Mouse (Mus musculus): ENCODE measurements around the gene Topors. TPM values are rescaled to one million over a fixed set of nuclear protein-coding genes. Genes with fewer than 3 reads are reported as not detected.

The Topors gene
- polyA plus RNA-seq (2021; fragmentation: Nextera tagmentation): 10.1 and 10.5 TPM in 2 replicates
- long read RNA-seq, experiment 1, transcript Topors-201 (3 exons, 3,856 nt): major isoform, 9 of 26 reads
- long read RNA-seq, experiment 1, partial matches to known transcripts: 15 of 26 reads
- long read RNA-seq, experiment 1, other reads (novel, unspliced or antisense): 2 of 26 reads
- long read RNA-seq, experiment 2, transcript Topors-201 (3 exons, 3,856 nt): major isoform, 88 of 154 reads
- long read RNA-seq, experiment 2, partial matches to known transcripts: 60 of 154 reads
- long read RNA-seq, experiment 2, other reads (novel, unspliced or antisense): 6 of 154 reads

DNA sequence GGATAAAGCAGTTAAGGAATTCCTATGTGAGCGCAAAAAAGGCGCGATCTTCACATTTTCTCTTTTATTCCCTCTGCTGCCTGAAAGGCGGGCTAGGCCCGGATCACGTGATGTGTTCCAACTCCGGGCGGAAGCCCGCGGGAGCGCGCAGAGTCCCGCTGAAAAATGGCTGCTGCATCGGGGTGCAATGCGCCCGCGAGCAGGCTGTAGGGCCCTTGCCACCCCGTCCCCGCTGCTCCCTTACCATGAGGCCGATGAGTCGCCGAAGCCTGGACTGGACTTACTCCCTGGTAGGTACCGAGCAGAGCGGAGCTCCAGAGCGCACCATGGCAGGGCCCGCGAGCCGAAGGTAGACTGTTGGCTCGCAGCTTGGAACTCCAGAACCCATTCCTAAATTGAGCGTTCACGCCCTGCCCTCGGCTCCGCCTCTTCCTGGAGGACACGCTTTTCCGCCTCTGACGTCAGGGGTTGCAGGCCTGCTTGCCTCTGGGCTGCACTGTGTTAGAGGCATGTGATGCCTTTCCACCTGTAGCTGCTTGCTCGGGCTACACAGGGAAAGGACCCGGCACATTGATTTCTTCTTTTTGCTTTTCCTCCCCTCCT is at the start of gene Topors, which contains the start of gene Smim27:
TSS of gene Topors (minus strand) at position 421 of the 603 bp plus-strand sequence.
TSS of gene Smim27 (plus strand) at position 150 of the 603 bp plus-strand sequence.

DNA sequence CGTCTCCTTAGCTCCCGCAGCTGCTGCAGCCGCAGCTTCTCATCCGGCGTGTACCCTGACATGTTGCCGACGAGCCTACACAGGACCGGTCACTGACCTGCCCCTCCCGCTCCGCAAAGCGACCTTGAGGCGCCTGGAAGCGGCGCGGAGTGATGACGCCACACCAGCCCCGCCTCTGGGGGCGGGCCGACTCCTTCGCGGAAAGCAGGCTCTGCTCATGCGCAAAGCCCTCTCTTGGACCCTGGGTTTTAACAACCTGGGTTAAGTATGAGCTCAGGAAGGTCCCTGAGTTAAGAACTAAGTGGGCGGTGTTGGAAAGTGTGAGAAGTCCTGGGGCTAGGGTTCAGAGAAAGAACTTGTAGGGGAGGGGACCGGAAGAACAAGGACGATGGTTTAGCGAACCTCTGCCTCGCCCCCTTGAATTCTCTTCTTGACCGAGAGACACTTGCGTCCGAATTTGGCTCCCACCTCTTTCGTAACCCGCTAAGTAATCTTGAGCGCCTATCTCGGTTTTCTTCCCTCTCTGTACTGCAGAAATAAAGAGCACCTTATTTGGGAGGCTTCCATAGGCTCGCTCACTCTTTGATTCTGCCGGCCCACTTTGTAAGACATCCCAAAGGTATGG is 9.7 kb upstream of the Topors start, which contains the start of gene Ndufb6:
TSS of gene Ndufb6 (minus strand) at position 146 of the 625 bp plus-strand sequence.

DNA sequence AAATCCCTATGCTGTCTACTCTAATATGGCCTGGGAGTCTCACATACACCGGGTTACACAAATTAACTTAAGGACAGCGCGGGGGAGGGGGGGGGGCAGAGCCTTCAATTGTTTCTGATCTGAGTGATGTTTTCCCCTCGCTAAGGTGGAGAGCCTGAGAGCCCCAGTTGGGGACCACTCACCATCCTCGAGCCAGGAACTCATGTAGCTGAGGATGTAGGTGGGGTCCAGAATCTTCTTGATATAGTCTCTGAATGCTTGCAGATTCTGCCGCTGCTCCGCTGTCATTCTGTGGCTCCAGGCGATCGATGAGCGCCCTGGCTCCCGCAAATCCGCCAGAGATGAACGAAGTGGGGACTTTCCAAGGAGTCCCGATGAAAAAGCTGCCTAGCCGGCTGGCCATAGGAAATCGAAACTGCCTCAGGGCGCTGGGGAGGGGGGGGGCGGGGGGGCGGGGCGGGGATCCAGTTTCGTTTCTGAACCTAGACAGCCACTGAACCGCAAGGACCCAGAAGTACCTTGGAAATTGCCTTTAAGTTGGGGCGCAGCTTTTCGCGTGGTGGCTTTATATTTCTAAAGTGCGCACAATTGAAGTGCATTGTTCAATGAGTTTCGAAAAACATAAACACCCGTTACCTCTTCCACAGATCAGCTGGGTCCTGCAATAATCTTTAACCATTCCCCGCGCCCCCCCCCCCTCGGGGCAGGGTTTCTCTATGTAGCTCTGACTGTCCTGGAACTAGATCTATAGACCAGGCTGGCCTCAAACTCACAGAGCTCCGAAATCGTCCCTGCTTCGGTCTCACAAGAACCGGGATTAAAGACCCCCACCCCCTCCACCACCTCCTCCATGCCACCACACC is 30.0 kb downstream of the Topors start, which contains the start of gene Ddx58:
TSS of gene Ddx58 (minus strand) at position 420 of the 863 bp plus-strand sequence.

Other genes starting within 250 kb of the Topors start
- gene Aco1, start 126.8 kb downstream of the Topors start, polyA plus RNA-seq (2021; fragmentation: Nextera tagmentation): 17.1 and 18.7 TPM in 2 replicates
- 3.1 and 3.2 TPM in 2 replicates for gene Ddx58, start 30.0 kb downstream of the Topors start, polyA plus RNA-seq (2021; fragmentation: Nextera tagmentation)
- 21.0 and 24.8 TPM in 2 replicates for gene Smim27, start 271 bp downstream of the Topors start, polyA plus RNA-seq (2021; fragmentation: Nextera tagmentation)
- 574 and 627 TPM in 2 replicates for gene Ndufb6, start 9.6 kb upstream of the Topors start, polyA plus RNA-seq (2021; fragmentation: Nextera tagmentation)
- gene Tmem215, start 202.3 kb upstream of the Topors start, polyA plus RNA-seq (2021; fragmentation: Nextera tagmentation): 4.7 and 4.9 TPM in 2 replicates

Data from layer of hippocampus, adult 6 months (tissue).